Mouse (Mus musculus): ENCODE measurements around the gene Tent4b.

- TF ChIP-seq CTCF (IDR thresholded peaks at IDR 0.05; ENCODE audit: borderline replicate concordance, insufficient read depth, low read length) (no peak), POLR2A (IDR thresholded peaks at IDR 0.05; ENCODE audit: low read depth, low read length) (no peak)
Measured at GRCm38 (mm10) chr8:88280904-88281303, 81.9 kb downstream of the Tent4b start.
